ENCODE assay signal across 8 mouse cellular contexts in genomic region chr12:99640214-99641151, GRCm38 (mm10).
DNase-seq lines count a peak whose midpoint lies in the region; ATAC-seq and TF ChIP-seq lines count a peak whose summit lies in the region.

No protein-coding gene starts in this region.

- H3K27ac ChIP-seq in brown adipose tissue, adult 24 weeks (replicated peaks; ENCODE audit: low read depth, low read length), result peak overlapping the region; percentile 53
- H3K27ac ChIP-seq in heart, embryonic 13.5 days (replicated peaks), result no peak overlapping the region
- H3K27ac ChIP-seq in limb, embryonic 12.5 days, result no peak overlapping the region
- H3K27ac ChIP-seq in midbrain, embryonic 14.5 days (replicated peaks; ENCODE audit: low read depth, low read length), result peak overlapping the region; percentile 58
- no peak overlapping the region for H3K27ac ChIP-seq in stomach, postnatal 0 days (replicated peaks)

- ATAC-seq in heart, embryonic 13.5 days (ENCODE audit: extremely low read depth, insufficient number of reproducible peaks, low FRiP score, low TSS enrichment), result no peak
- ATAC-seq in limb, embryonic 12.5 days (ENCODE audit: insufficient number of reproducible peaks, insufficient read depth, low FRiP score, low TSS enrichment, low read depth), result no peak
- peak; percentile 37; the same call in 1 of the 2 replicates for ATAC-seq in midbrain, embryonic 14.5 days (ENCODE audit: low FRiP score, low TSS enrichment)
- no peak for ATAC-seq in stomach, postnatal 0 days (ENCODE audit: low FRiP score, low TSS enrichment)
- ATAC-seq in cerebellum, adult (ENCODE audit: insufficient number of reproducible peaks, low FRiP score, low TSS enrichment), result no peak; the same call in 1 of the 2 replicates

- no peaks in the 10 kb centered on the region for H3K27me3 ChIP-seq in heart, embryonic 13.5 days (replicated peaks)
- H3K27me3 ChIP-seq in limb, embryonic 12.5 days, result no peaks in the 10 kb centered on the region
- no peaks in the 10 kb centered on the region for H3K27me3 ChIP-seq in midbrain, embryonic 14.5 days (ENCODE audit: control insufficient read depth, insufficient read depth, low read length)
- no peaks in the 10 kb centered on the region for H3K27me3 ChIP-seq in stomach, postnatal 0 days (ENCODE audit: control insufficient read depth, insufficient read depth, low read length)

- TF ChIP-seq EP300 in stomach, postnatal 0 days (optimal IDR thresholded peaks at IDR 0.05), result no peak

- peak overlapping the region; percentile 1; the same call in 1 of the 2 replicates for H3K4me3 ChIP-seq in brown adipose tissue, adult 24 weeks (ENCODE audit: insufficient read depth, low read depth, low read length)
- peak overlapping the region; percentile 29 for H3K4me3 ChIP-seq in heart, embryonic 13.5 days
- H3K4me3 ChIP-seq in limb, embryonic 12.5 days (replicated peaks), result 0 out of 2 replicates have a peak overlapping the region, but pooled peaks have one; percentile 1
- H3K4me3 ChIP-seq in midbrain, embryonic 14.5 days (replicated peaks; ENCODE audit: low read depth, low read length), result peak overlapping the region; percentile 8; the same call in 1 of the 2 replicates
- no peak overlapping the region for H3K4me3 ChIP-seq in stomach, postnatal 0 days (ENCODE audit: low read depth, low read length)

- no peak for TF ChIP-seq CTCF in stomach, postnatal 0 days (IDR thresholded peaks at IDR 0.05; ENCODE audit: low read depth)

- peak; percentile 15 for DNase-seq in kidney, adult 9 months
- no peak for DNase-seq in kidney, adult 18-20 months
- DNase-seq in midbrain, embryonic 14.5 days, result peak; percentile 57
- DNase-seq in stomach, postnatal 0 days (ENCODE audit: low spot score), result peak; percentile 12

- no peaks in the 10 kb centered on the region for H3K36me3 ChIP-seq in heart, embryonic 13.5 days
- H3K36me3 ChIP-seq in limb, embryonic 12.5 days, result no peaks in the 10 kb centered on the region
- no peaks in the 10 kb centered on the region for H3K36me3 ChIP-seq in midbrain, embryonic 14.5 days (ENCODE audit: control insufficient read depth, insufficient read depth, low read length)
- H3K36me3 ChIP-seq in stomach, postnatal 0 days (ENCODE audit: control insufficient read depth, insufficient read depth, low read length), result no peaks in the 10 kb centered on the region

- H3K4me1 ChIP-seq in brown adipose tissue, adult 24 weeks (ENCODE audit: control insufficient read depth, insufficient read depth, insufficient read length, low read length), result peaks cover 7% of the 10 kb centered on the region
- H3K4me1 ChIP-seq in heart, embryonic 13.5 days, result peaks cover 12% of the 10 kb centered on the region; the same call in 1 of the 2 replicates
- H3K4me1 ChIP-seq in limb, embryonic 12.5 days (replicated peaks), result peaks cover 19% of the 10 kb centered on the region
- peaks cover 20% of the 10 kb centered on the region for H3K4me1 ChIP-seq in midbrain, embryonic 14.5 days (ENCODE audit: control insufficient read depth, insufficient read depth, low read length)
- no peaks in the 10 kb centered on the region for H3K4me1 ChIP-seq in stomach, postnatal 0 days (replicated peaks; ENCODE audit: control insufficient read depth, insufficient read depth)

- H3K9me3 ChIP-seq in heart, embryonic 13.5 days, result peaks cover 35% of the 10 kb centered on the region
- H3K9me3 ChIP-seq in limb, embryonic 12.5 days, result peaks cover 34% of the 10 kb centered on the region
- H3K9me3 ChIP-seq in midbrain, embryonic 14.5 days (ENCODE audit: control insufficient read depth, low read length), result peaks cover 16% of the 10 kb centered on the region
- H3K9me3 ChIP-seq in stomach, postnatal 0 days (ENCODE audit: control insufficient read depth, low read length), result peaks cover 6% of the 10 kb centered on the region; the same call in 1 of the 2 replicates

- peak overlapping the region; percentile 61 for H3K4me2 ChIP-seq in heart, embryonic 13.5 days
- H3K4me2 ChIP-seq in limb, embryonic 12.5 days, result peak overlapping the region; percentile 46
- peak overlapping the region; percentile 46 for H3K4me2 ChIP-seq in midbrain, embryonic 14.5 days (ENCODE audit: low read length)
- peak overlapping the region; percentile 26 for H3K4me2 ChIP-seq in stomach, postnatal 0 days (replicated peaks; ENCODE audit: low read depth)

- 28% methylated on average over 18 of the region's 18 CpGs for WGBS in heart, embryonic 13.5 days
- 20% methylated on average over 18 of the region's 18 CpGs for WGBS in limb, embryonic 12.5 days
- 1% methylated on average over 18 of the region's 18 CpGs for WGBS in midbrain, embryonic 14.5 days
- WGBS in stomach, postnatal 0 days, result 31% methylated on average over 18 of the region's 18 CpGs

- peak overlapping the region; percentile 37; the same call in 1 of the 2 replicates for H3K9ac ChIP-seq in heart, embryonic 13.5 days
- H3K9ac ChIP-seq in limb, embryonic 12.5 days (replicated peaks), result no peak overlapping the region
- H3K9ac ChIP-seq in midbrain, embryonic 14.5 days (replicated peaks; ENCODE audit: low read length), result no peak overlapping the region; the same call in 1 of the 2 replicates
- H3K9ac ChIP-seq in stomach, postnatal 0 days (ENCODE audit: low read length), result no peak overlapping the region

Comparison
In these comparisons a context has a peak if more than half of its experiments do, and no peak if none do; other contexts are left out.
1. H3K27ac ChIP-seq: peak in brown adipose tissue, adult 24 weeks (single experiment) and midbrain, embryonic 14.5 days (single experiment); none in heart, embryonic 13.5 days (single experiment), limb, embryonic 12.5 days (single experiment) and stomach, postnatal 0 days (single experiment).
2. Peak in every context shown above with its lines, with median percentiles within 50 percentile points of each other: H3K4me2 ChIP-seq.